Mouse (Mus musculus): ENCODE measurements around the gene Ascl2.

DNA sequence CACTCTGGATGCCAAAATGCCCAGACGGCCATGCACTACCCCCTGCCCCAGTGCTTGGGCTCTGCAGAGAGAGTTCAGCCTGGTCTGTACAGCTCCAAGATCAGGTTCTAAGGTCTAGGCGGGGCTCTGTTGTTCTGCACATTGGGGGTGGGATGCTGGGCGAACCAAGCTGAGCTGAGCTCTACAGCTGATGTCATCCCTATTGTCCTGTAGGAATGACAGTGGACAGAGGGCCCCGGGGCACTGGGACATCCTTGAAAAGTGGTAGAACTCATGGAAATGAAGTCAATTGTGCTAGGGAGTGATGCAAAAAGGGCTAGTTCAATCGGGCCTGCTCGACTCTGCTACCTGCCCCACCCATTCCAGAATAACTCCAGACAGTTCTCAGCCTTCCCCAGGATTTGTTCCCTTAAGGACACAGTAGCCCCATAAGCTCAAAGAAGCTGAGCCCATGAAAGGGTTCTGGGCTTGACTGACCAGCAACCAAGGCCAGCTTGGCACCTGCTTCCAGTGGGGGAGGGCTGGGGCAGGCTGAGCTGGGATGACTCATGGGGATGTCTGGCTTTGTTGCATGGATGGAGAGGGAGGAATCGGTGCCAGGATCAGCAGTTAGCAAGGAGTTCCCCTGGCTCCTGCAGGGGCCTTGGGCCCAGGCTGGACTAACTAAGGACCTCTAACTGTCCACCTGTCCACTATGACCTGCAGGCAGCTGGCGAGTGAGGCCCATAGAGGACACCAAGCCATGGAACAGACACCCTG lies 44.5 kb upstream of the Ascl2 start:
- no peak for TF ChIP-seq POLR2A (IDR thresholded peaks at IDR 0.05; ENCODE audit: extremely low read depth, insufficient read depth, low read length)
- no peak for TF ChIP-seq CTCF (IDR thresholded peaks at IDR 0.05; ENCODE audit: low read depth, low read length)

Data from liver, adult 2 months (tissue).